Mouse (Mus musculus): ENCODE data around the gene Slain2. TPM values are rescaled to one million over a fixed set of nuclear protein-coding genes. Genes with fewer than 3 reads are reported as not detected.

The Slain2 gene
- 100 to 1,000 TPM; 145 to 163 TPM for total RNA-seq (2021)

DNA sequence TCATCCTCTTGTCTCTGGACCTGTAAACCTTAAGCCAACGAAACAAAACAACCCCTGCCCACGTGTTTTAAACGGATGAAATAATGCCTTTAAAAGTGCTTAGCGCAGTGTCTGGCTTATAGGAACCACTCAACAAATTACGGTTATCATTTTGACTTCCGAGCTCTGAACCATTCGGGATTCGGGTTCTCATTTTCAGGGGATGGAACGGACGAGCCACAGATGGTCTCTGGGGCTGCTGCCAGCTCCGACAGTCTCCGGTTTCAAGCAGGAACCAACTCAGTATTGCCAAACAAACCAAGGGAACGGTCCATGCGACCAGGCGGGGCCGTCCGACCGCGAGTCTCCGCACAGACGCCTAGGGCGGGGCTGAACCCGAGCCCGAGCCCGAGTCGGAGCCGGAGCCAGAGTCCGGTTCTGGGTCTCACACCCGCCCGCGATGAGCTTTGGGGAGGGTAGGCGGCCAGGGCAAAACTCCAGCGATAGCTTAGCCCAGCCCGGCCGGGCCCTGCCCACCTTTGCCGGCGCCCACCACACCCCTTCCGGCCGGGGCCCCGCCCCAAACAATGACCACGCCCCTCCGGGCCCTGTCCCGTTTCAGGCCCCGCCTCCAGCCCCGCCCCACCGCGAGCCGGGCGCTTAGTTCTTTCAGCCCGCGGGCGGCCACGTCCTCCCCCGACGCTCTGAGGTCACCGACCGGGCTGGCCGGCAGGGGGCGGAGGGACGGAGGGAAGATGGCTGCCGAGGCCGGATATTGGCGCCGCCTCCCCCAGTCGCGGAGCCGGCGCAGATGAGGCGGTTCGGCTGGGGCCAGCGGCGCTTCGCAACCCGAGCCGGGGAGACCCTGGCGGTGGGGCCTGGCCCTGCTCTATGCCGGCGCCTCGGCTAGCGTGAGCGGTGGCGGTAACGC lies at the start of gene Slain2:
Gene Slain2, plus strand, starts transcription at position 657 of the 910 bp plus-strand sequence.
- DNase-seq: peak; percentile 99 to 100
- intact Hi-C loops (cut with DNase I): loop anchor here (2.0 to 10.0 kb wide), 3 partner anchors 17 to 381 kb away; partner anchors contain the start of gene Ociad1

DNA sequence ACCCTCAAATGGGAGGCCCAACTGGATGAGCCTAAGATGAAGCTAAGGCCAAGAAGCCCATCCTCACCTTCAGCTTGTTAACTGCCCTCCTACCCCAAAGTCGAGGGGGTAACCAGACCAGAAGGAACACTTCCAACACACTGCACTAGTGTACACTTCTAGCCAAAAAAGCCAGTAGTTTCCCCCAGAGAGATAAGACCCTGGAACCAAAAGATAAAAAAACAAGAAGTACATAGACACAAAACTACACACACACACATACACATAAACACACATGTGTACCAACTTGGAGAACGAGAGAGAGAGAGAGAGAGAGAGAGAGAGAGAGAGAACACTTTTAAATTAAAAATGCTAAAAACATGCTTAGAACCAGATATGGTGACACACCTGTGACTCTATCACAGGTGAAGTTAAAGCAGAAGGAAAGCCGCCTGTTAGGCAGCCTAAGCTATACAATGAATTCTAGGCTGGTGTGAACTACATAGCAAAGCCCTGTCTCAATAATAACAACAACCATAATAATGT lies 49.4 kb upstream of the Slain2 start:
- intact Hi-C loops (cut with DNase I): loop anchor here (5.0 kb wide), 2 partner anchors 62 to 87 kb away; no protein-coding TSS in a partner anchor
- DNase-seq: no peak

DNA sequence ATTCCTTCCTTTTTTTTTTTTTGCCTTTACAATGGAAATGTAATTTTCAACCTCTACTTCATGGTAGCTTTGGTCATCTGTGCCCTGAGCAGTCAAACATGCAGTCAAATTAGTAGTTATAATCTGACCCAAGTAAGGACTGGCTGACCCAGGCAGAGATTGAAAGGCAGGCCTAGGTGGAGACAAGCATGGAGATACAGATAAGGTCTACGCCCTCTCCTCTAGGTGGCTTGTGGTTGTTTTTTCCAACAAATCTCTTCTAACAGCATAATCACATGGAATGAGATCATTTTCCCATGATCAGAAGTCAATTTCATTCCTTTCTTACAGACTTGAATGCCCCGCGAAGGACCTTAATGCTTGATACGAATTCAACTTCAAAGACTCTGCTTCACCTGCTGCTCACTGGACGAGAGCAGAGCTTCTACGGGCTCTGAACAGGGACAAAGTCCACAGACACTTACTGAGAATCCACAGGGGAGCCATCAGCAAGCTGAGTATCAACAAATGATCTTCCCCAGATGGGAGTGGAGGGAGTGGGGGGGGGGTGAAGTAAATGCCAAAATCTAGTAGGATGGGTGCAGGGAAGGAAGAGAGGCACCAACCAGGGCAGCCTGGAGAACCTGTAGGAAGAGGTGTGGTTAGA lies 47.7 kb upstream of the Slain2 start:
- intact Hi-C loops (cut with DNase I): loop anchor here (5.0 kb wide), 2 partner anchors 64 to 89 kb away; no protein-coding TSS in a partner anchor
- DNase-seq: no peak

- DNase-seq: no peak
- intact Hi-C loops (cut with DNase I): loop anchor here (5.0 kb wide), 2 partner anchors 65 to 90 kb away; no protein-coding TSS in a partner anchor
These were observed 47.0 kb upstream of the Slain2 start for GRCm38 (mm10) chr5:72867036-72867672.

DNA sequence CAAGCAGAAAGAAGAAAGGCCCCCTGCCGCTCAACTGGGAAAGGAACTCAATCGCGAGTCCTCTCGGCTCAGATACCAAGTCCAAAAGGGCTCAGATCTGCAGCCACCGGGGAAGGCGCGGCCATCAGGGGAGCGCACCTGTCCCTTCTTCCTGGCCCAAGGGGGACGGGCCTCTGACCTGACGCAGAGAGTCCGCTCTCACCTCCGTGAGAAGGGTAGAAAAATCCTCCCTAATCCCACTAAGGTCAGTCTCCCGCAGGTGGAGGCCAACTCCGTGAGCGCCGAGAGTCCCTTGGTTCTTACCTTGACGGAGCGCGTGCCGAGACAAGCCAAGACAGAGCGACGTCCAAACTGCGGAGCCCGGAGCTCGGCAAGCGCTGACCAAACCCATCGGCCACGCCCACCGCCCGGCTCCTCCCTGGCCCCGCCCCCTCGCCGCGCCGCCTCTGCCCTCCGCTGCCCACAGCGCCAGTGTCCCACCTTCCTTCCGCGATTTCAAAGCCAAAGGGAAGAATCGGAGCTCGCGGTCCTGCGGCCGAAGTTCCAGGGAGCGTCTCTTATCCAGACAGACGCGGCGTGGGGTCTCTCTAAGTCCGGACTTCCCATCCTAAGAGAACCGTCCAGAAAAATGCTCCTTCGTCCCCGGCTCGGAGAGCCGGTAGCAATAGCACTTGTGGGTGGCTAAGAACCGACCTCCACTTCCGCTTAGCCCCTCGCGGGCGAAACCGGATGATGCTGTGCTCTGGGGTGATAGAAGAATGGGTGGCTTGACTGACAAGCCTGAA lies 45.8 kb upstream of the Slain2 start, which contains the start of gene Tec:
Gene Tec, minus strand, starts transcription at position 393 of the 785 bp plus-strand sequence.
- intact Hi-C loops (cut with DNase I): loop anchor here (5.0 kb wide), 2 partner anchors 66 to 91 kb away; no protein-coding TSS in a partner anchor
- DNase-seq: peak; percentile 93 to 96

DNA sequence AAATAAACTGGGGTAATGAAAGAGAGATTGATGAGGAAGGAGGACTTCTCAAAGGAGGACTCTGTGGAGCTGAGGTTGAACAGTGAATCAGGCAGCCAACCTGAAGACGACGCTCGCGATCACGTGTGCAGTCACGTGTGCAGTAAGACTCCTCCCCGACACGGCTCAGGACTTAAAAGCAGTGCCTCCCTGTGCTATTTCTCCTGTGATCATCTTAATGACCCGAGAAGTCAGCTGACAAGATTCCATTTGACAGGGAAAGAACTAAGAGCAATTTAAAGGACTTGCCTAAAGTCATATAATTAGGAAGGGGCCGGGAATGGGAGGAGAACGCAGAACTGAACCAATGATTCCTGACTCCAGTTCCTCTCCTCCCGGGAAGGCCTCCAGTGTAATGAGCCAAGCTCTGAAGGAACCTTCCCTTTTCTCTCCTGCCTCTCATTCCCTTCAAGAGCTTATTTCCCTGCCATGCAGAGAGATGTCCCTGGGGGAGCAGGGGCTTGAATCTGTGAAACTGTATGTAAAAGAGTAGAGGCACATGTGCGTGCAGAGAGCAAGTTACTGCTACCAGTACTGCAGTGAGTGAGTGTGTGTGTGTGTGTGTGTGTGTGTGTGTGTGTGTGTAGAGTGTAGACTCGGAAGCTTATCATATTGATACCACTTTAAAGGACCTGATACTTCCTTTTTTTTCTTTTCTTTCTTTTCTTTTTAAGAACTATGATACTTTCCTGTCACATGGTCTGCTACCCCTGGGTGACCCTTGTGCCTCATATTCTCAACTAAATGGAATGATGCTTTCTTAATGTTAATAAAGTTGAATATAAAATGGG lies 44.1 kb upstream of the Slain2 start:
- no peak for DNase-seq
- intact Hi-C loops (cut with DNase I): loop anchor here (5.0 kb wide), 2 partner anchors 68 to 93 kb away; no protein-coding TSS in a partner anchor

DNA sequence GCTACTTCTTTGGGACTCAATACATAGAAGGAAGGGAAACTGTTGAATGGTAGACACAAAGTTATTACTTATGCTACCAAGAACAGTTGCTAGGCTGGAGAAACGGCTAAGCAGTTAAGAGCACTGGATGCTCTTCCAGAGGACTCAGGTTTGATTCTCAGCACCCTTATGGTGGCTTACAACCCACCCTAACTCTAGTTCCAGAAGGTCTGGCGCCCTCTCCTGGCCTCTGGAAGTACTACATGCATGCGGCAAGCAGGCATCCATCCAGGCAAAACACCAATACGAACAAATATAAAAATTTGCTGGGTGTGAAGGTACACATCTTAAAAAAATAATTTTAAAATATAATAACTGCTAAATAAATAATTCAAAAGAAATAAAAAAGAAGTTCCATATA lies 43.0 kb upstream of the Slain2 start:
- intact Hi-C loops (cut with DNase I): no loop called here
- no peak for DNase-seq

GRCm38 (mm10) chr5:72879736-72880135 lies 34.4 kb upstream of the Slain2 start:
- no peak for DNase-seq
- intact Hi-C loops (cut with DNase I): loop anchor here (5.0 kb wide), 1 partner anchor 117 kb away; no protein-coding TSS in a partner anchor

DNA sequence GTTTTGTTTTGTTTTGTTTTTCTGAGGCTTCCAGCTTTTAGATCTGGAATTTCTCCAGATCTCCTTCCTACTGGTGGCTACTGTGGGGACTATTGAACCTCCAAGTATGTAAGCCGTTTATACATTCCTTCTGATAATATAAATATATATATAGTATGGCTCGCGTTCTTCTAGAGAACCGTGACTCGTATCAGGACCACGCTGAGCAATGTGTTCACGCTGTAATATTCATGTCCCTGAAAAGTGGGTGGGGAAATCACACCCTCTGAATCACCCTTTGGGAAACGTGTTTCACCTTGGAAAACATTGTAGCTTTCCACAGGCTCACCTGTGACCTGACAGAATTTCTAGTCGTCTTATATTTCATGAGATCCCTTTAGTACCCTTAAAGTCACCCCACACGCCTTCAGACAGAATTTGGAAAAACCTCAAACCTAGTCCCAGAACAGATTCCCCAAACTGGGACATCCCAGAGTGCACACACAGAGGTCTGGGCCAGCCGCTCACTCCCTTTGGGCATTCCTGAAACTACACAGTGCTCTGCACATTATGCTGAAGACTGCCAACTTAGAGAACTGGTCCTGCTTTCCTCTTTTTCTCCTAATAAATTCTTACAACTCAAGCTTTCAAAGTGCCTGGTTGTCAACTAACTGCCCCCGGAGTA lies 32.2 kb upstream of the Slain2 start:
- peak in 1 of 2 experiments; percentile 25 for DNase-seq
- intact Hi-C loops (cut with DNase I): no loop called here

DNA sequence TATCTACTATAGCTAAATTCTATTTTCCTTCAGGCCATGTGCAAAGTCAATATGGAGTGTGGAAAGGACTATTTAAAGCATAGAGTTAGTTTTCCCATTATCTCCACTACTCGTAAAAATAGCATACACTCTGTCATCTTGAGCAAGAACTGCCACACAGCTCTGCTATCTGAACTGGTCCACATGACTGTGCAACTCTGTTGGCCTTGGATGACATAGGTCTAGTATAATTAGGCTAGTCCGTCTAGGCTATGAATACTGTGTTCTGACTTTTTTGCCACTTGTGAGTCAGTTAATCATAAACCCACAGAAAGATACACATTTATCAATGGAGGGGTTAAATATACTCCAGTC lies 31.7 kb upstream of the Slain2 start:
- intact Hi-C loops (cut with DNase I): no loop called here
- no peak for DNase-seq

DNA sequence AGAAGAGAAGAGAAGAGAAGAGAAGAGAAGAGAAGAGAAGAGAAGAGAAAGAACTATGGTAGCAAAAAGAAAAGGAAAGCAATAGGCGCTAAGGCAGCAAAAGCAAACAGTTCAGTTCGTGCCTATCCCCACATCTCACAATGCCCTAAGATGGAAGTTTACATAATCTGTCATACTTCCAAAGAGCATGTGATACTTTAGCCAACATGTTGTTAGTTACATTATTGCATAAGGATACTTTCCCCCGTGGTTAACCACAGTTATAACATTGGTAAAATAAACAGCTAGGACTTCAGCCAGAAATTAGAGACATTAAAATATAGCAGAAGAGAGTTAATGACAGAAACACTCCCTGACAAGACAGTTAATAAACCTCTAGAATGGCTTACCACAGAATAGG lies 30.4 kb upstream of the Slain2 start:
- no peak for DNase-seq
- intact Hi-C loops (cut with DNase I): no loop called here

GRCm38 (mm10) chr5:72886458-72887222 lies 27.5 kb upstream of the Slain2 start:
- intact Hi-C loops (cut with DNase I): no loop called here
- no peak for DNase-seq

DNA sequence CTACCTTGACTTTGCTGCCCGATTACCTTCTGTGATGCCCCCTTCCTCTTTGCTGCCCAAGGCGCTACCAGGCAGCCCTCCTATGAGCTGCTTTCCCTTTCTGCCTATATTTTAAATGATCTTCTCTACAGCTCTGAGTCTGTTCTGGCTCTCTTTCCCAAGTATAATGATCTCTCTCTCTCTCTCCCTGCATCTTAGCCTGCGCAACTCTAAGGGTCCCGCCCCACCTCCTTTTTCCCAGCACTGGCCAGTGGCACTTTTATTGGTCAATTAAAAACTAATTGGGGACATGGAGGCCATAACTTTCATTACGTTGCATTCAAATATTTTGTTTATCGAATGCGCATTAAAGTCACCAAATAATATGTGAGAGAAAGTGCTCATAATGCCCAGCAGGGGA lies 25.8 kb upstream of the Slain2 start:
- intact Hi-C loops (cut with DNase I): no loop called here
- no peak for DNase-seq

DNA sequence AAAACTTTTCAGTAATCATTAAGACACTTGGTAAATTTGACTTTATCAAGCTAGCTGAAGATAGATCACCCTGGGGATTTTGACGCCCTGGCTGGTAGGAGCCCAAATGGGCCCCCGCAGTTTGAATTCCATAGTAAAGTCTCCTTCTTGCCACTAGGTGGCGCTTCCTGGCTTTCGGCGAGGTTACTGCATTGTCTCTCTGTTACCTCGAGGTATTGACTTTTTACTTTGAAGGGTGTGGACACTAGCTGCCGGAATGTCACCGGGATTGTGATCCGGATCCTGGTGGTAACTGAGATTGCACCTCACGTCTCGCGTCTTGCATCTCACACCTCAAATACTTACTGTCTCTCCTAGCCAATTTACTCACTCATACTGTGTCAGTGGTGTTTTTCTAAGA lies 22.6 kb upstream of the Slain2 start:
- DNase-seq: peak; percentile 67 to 70
- intact Hi-C loops (cut with DNase I): loop anchor here (2.0 to 5.0 kb wide), 2 partner anchors 69 to 181 kb away; no protein-coding TSS in a partner anchor

DNA sequence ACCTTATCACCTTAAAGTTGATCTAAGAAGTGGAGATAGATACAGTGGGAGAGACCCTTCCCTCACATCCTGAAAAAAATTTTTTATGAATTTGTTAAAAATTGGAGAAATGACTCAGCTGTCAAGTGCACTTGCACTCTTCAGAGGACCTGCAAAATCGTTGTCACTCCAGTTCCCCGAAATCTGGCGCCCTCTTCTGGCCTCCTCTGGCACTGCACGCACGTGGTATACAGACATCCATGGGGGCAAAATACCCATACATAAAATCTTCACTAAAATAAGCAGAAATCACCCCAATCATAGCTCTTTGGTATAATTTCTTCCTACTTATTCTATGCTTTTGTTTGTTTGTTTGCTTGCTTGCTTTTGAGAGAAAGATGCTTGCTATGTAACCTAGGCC lies 20.1 kb upstream of the Slain2 start:
- no peak for DNase-seq
- intact Hi-C loops (cut with DNase I): loop anchor here (5.0 kb wide), 1 partner anchor 178 kb away; no protein-coding TSS in a partner anchor

GRCm38 (mm10) chr5:72895261-72895660 lies 18.8 kb upstream of the Slain2 start:
- DNase-seq: no peak
- intact Hi-C loops (cut with DNase I): no loop called here
